Mouse (Mus musculus) kidney, adult 8-10 months (tissue): ENCODE measurements around the gene Smdt1.
"Not testable (repeated sequence)": the region's sequence is repeated elsewhere in the genome, so short reads cannot be mapped to it uniquely, and the experiment has no call there.

Experiments
- DNase-seq, 2 experiments: peaks; one replicate each; pipeline ENCODE4 v3.0.0; 2022

Gene Smdt1

DNA sequence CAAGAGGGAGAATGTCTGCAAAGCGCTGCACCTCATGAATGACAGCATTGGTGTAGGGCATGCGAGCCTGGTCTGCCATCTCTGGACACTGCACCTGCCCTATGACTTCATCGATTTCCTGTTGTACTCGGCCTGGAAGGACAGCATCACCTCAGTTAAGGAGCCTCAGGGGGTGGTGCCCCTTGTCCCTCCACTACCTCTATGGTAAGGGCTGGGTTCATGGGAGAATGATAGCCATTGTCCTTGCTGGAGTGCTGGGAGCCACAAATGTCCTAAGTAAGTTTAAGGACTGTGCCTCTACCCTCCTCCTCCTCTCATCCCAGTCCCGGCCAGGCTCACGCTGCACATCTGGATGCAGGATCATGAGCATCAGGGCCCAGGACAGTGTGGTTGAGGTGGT is 33.7 kb downstream of the Smdt1 start:
- DNase-seq, result no peak

DNA sequence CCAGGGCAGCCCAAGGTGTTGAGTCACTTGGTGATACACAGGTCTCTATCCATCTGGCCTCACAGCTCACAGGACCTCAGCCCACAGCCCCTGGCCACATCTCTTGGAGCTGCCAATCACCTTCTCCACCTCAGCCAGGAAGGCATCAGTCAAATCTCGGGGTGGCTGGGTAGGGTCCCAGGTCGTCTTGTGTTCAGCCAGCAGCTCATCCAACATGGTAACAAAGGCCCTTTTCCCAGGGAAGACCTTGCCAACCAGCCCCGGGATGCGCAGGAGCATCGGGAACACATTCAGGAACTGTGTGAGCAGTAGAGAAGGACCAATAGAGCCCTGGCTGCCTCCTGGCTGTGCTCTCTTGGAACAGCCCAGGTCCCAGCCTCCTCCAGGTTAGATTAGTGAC is 34.2 kb downstream of the Smdt1 start:
- no peak for DNase-seq

DNA sequence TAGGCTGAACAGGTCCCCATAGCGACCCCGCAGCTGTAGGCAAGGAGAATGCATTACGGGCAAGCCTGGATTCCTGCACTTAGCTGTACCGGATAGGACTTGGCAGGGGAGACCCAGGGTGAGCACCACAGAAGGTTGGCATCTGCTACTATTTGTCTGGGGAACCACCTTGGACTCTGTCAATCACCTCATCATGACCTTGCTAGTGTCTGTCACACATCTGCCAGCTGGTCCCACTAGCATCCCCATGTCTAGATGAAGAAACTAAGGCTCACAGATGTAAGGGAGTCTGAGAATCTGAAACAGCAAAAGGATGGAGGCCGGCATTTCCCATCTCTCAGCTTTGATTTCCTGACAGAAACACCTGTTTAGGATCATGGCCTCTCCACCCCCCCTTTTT is 35.7 kb downstream of the Smdt1 start:
- no peak for DNase-seq

DNA sequence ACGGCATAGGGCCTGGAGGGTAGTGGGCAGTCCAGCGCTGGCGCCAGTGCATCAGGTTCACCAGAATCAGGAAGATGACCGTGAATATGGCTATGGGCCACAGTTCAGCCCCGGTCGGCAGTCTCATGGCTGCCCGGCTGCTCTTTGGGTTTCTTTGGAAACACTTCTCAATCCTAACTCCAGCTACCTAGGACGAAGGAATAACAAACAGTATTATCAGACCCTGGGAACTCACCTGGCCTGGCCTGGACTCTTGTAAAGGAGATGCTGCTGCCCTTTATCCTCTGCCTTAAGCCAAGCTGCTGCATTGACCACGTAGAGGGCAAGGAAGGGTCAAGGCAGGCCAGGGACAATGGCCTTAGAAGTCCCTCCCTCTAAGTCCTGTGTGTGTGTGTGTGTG is 37.1 kb downstream of the Smdt1 start:
- no peak for DNase-seq

DNA sequence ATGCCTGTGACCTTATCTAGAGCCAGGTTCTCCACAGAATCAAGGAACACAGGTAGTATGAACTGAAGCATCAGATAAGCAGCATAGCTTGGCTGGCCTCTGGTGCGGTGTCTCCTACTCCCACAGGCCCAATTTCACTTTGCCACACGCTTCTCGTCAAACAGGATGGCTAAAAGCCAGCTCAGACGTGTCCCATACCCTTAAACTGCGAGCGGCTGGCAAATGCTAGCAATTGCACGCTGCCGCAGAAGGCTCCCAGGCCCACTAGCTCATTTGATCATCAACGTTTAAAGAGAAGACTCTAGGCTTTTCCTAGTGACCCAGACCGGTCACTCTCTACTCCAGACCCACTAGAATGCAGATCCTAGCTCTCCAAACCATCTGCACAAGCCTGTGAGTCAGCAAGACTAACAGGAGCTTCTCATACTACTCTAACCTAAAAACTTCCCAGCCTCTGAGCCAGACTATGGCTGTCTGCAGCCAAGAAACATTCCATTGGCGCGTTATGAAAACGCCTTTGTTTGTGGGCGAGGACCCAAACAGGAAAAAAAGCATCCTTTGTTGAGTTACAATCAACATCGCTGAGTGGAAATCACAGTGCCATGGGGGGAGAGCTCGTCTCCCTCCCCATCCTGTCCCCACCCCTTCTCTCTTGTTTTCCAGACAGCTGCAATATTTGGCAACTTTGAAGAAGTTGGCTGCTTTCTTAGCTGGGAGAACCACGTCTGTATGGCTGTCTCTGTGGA is 37.8 kb downstream of the Smdt1 start:
- DNase-seq, result peak; percentile 51 to 68

DNA sequence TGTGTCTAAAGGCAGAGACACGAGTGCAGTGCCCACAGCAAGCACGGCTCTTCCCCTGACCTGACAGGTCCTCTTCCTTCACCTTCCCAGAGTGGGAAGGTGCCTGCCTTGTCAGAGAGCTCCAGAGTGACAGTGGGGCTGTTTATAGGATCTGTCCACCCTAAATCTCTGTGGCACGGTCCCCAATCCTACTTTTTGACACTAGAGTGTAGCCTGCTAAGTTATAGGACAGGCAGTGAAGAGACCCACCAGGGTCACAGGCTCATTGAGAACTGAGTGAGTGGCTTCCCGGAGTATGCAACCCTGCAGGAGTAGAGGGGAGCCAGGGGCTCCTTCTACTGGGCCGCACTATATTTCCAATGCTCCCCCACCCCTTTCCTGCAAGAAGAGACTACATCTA is 38.9 kb downstream of the Smdt1 start:
- no peak for DNase-seq

DNA sequence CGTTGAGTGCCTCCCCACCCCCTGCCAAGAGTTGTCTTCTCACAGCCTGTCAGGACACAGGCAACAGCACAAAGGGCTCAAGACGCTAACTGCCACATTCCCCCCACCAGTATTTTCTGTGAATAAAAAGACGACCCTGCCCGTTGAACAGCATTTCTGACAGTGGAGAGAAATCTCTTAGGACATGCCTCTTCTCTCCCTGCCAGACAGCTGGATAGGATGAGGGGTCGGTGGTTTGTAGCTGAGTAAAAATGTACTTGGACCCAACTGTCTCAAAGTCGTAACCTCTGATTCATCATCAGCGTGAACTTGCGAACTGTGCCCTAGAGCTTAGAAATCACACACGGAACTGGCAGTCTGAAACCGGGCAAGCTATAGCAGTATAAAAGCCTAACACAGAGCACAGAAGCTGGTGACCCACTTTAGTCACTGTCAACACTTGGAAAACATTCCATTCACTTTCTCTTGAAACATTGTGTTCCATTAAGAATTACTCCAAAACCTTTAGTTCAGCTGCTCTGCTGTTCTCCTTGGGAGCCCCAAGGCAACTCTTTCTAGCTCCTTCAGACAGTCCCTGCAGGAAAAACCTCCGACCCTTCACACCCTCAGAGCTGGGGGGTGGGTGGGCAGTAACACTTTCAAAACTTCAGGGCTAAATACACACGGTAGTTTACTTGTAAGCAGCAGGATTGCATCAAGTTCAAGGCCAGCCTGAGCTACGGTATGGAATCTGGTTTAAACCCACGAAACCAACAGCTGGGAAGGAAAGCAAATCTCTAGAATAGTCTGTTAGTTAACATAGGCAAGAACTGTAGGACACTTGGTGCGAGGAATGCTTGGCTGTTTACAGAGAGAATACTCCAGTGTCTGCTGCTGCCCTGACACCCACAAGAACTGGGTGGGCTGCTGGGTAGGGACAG is 39.8 kb downstream of the Smdt1 start:
- DNase-seq, result no peak

DNA sequence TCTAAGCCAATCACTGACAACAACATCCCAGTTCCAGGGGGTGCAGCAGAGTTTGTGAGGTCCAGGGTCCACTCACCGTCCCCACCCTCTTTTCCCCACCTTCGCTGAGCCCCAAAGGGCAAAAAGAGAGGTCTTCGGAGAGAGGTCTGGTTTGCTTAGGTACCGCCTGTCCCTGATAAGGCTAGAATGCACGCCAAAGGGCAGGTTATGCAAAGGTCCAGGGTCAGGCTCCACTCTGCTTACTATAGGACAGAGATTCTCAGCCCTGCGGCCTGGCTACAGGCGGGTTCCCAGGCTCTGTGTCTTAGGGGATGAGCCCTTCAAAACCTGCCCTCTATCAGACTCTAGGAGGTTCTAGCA is 40.7 kb downstream of the Smdt1 start:
- DNase-seq, result peak in 1 of 2 experiments; percentile 45

DNA sequence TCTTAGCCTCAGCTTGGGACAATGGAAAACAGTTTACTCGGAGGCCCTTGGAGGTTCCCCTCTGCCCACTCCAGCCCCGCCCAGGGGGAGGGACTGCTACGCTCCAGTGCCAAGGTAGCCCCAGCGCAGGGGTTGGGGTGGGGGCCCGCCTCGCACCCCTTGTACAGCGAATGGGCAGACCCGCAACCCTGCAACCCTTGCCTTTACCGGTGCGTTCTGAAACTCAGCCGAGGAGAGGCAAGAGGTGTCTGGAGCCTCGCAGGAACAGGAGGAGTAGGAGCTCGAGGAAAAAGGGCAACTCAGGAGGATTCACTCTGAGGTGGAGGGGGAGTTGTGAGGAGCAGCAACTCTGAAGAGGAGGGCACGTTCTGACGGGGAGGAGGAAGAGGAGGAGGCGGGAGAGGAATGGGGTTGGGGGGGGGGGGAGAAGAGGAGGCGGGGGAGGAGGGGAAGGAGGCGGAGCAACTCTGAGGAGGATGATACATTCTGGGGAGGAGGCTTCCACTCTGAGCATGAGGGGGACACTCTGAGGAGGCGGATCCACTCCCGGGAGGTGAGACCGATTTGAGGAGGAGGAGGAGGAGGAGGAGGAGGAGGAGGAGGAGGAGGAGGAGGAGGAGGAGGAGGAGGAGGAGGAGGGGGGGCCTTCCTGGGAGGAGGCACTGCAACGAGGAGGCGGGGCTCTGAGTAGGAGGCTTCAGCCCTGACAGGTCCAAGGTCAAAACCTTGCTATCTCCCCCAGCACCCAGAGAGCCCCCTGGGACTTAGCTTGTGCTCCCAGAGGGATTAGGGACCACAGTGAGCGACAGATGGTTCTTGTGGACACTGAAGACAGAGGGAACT is 41.3 kb downstream of the Smdt1 start, which contains the start of gene Cyp2d22:
Gene Cyp2d22 (minus strand): TSS at position 390 of the 843 bp plus-strand sequence.
- peak; percentile 68 to 72 for DNase-seq

DNA sequence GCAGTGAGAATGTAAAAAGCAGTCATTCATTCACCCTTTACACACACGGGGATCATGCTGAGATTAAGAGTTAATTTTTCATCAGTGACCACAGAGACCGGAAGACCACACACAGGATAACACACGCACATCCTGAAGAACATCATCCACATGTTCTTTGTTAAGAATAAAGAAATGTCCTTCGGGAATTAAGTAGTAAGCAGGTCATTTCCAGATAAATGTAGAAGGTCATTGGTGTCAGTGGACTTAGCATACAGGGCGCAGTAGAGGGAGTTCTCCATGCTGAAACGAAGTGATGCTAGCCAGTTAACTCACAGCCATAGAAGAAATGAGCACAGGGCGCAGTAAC is 41.9 kb downstream of the Smdt1 start:
- no peak for DNase-seq

DNA sequence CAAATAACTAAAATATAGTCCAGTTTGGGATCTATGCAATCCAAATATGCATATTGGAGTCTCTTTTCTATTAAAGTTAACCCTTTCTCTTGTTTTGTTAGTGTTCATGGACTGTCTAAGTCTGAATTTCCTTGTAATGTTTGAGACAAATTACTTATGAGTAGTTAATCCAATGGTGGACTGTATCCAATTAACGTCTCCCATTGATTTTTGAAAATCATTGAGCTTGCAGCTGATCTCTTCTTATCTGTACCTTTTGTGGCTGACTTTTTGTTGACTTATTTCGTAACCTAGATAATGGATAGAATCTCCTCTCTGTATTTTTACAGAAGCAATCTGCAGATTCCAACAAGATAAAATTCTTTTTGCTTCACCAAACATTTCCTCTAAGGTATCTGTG is 43.7 kb downstream of the Smdt1 start:
- no peak for DNase-seq

DNA sequence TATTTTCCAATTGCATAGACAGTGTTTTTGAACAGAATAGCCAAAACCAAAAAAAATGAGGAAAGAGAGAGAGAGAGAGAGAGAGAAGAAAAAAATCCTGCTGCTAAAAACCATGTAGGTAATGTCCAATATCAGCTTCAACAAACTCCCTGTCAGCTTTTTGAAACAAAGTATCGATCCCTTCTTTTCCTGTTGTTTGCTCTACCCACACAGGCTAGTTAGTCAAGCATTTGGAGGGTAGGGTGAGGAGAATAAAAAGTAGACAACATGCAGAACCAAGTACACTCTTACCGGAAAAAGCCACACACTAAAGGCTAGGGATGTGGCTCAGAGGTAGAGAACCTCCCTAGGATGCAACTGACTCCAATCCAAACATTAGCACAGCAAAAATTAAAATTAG is 47.0 kb downstream of the Smdt1 start:
- DNase-seq, result no peak

DNA sequence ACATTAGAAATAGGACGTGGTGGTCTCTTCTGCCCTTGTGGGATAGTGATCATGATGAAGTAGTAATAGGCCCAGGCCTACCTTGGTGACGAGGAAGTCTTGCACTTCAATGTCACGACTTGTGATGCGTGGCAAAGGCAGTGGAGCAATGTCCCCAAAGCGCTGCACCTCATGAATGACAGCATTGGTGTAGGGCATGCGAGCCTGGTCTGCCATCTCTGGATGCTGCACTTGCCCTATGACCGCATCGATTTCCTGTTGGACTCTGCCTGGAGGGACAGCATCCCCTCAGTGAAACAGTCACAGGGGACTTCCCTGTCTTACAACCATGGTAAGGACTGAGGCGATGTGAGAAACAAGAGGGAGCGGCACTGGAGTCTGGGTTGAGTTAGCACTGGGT is 51.2 kb downstream of the Smdt1 start:
- not testable (repeated sequence) for DNase-seq

DNA sequence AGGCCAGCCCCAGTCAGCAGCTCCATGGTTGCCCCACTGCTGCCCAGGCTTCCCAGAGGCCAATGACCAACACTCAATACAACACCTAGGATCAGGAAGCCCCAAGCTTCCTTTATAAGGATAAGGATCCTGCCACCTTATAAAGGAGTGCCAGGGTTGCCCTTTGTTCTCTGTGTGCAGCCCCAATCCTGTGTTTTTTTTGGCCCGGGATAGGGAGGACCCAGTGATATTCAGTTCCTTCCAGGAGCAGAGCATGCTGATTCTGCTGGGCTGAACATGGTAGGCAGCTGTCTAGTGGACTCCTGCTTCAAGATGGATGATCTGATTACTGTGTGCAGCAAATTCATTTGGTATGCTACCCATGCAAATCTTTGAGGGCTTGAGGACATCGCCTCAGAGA is 55.2 kb downstream of the Smdt1 start, which contains the start of gene Cyp2d11:
Gene Cyp2d11 (minus strand): TSS at position 101 of the 400 bp plus-strand sequence.
- not testable (repeated sequence) for DNase-seq

DNA sequence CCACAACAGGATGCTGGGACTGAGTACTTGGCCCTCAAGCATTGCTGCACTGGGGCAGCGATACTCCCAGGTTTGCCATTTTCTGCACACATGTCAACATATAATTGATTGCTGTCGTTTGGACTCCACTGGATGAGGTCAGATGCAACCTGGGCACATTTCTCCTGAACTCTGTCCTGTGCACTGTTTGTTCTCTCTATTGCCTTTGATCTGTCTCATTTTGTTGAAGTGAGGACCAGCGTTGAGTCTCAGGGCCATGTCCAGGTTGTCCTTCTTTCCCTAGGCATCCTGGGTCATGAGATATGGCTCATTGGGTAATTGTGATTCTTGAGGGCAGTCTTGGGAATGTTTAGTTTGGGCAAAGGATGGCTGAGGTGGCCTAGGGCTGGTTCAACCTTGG is 57.2 kb downstream of the Smdt1 start:
- DNase-seq, result not testable (repeated sequence)
